Mouse (Mus musculus): Measurements from ENCODE around the gene Rcan1. TPM values are rescaled to one million over a fixed set of nuclear protein-coding genes. Genes with fewer than 3 reads are reported as not detected.
"Not testable (repeated sequence)": the region's sequence is repeated elsewhere in the genome, so short reads cannot be mapped to it uniquely, and the experiment has no call there.

The Rcan1 gene
- polyA plus RNA-seq (2012; rRNA removed): 47.7 and 64.6 TPM in 2 replicates

DNA sequence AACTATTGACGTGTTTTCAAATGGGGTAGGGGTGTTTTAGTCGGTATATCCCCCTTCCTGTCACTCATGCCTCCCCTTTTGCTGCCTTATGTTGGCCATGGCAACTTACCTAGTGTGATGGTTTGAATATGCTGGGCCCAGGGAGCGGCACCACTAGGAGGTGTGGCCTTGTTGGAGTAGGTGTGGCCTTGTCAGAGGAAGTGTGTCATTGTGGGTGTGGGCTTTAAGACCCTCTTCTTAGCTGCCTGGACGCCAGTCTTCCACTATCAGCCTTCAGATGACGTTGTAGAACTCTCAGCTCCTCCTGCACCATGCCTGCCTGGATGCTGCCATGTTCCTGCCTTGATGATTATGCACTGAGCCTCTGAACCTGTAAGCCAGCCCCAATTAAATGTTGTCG, at the start of gene Rcan1:
Gene Rcan1, minus strand, starts transcription at position 162 of the 400 bp plus-strand sequence.
- TF ChIP-seq POLR2A (IDR thresholded peaks at IDR 0.05; ENCODE audit: borderline replicate concordance, extremely low read depth, insufficient read depth, insufficient read length, poor library complexity, severe bottlenecking) (no peak), CTCF (IDR thresholded peaks at IDR 0.05; ENCODE audit: borderline replicate concordance, extremely low read depth, insufficient read depth, insufficient read length) (no peak)
- DNase-seq (ENCODE audit: low read depth): no peak

DNA sequence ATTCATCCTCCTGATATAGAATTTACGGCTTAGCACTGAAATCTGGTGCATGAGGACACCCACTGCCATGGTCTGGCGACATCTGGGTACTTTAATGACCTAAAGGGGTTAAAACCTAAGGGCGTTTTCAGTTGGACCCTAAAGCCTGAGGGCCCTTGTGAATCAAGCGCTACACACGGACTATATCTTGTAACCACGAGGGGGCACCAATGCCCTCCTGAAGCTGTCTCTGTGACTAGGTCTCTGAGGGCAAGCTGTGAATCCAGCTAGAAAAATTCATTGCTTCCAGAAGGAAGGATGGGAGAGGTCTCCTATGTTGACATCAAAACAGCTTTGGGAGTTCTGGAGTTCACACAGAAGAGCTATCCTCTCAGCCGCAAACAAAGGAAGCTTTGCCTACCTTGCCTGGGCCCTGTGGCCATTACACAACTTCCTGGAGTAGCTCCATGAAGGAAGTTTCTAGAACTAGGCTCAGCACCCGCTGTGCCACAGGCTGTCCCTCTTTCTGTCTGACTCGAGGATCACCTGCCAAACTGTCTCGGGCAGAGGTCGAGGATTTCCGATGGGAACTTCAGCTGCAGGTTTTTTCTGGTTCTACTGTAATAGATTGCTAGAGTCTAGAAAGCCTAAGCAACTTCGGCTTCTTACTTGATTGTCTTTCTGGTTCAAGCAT, 49.3 kb upstream of the Rcan1 start:
- peak; percentile 62; the same call in 1 of the 2 replicates for TF ChIP-seq CTCF (IDR thresholded peaks at IDR 0.05; ENCODE audit: borderline replicate concordance, extremely low read depth, insufficient read depth, insufficient read length)
- TF ChIP-seq POLR2A (IDR thresholded peaks at IDR 0.05; ENCODE audit: borderline replicate concordance, extremely low read depth, insufficient read depth, insufficient read length, poor library complexity, severe bottlenecking): no peak
- peak; percentile 72 for DNase-seq (ENCODE audit: low read depth)

DNA sequence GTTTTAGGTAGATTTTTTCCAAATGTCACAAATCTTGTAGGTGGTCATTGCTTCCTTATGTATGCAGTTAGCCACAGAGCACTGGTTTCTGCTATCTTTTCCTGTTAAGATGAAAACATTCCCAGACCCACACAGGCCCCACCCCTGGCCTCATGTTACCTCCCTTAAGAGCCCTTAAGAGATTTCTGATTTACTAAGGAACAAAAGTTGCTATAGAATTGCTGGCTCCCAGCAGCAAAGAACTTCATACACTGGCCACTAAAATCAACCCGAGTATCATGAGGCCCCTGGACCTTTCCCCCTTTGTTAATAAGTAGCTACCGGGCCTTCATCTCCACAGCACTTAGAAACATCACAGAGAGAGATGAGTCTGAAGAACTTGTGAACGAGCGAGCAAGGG, 48.1 kb upstream of the Rcan1 start:
- DNase-seq (ENCODE audit: low read depth): no peak
- no peak for TF ChIP-seq POLR2A (IDR thresholded peaks at IDR 0.05; ENCODE audit: borderline replicate concordance, extremely low read depth, insufficient read depth, insufficient read length, poor library complexity, severe bottlenecking)
- no peak for TF ChIP-seq CTCF (IDR thresholded peaks at IDR 0.05; ENCODE audit: borderline replicate concordance, extremely low read depth, insufficient read depth, insufficient read length)

DNA sequence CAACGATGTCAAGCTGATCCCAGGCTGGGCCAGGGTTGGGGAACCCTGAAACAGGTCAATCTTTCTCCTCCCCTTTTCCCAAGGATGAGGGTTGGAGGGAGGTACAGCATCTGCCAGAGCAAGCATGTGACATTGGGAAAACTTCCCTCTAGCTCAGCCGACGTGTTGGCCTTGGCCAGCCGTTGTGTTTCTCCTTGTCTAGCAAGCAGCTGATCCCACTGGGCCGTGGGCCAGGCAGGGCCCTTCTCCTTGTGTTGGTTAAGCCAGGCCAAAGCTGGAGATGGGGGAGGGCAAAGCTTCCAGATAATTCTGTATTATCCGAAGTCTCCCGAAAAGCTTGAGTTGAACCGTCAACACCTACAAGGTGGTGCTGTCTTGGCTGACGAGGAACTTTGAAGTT, 45.5 kb upstream of the Rcan1 start:
- peak; percentile 66 for DNase-seq (ENCODE audit: low read depth)
- TF ChIP-seq POLR2A (IDR thresholded peaks at IDR 0.05; ENCODE audit: borderline replicate concordance, extremely low read depth, insufficient read depth, insufficient read length, poor library complexity, severe bottlenecking): no peak
- no peak for TF ChIP-seq CTCF (IDR thresholded peaks at IDR 0.05; ENCODE audit: borderline replicate concordance, extremely low read depth, insufficient read depth, insufficient read length)

DNA sequence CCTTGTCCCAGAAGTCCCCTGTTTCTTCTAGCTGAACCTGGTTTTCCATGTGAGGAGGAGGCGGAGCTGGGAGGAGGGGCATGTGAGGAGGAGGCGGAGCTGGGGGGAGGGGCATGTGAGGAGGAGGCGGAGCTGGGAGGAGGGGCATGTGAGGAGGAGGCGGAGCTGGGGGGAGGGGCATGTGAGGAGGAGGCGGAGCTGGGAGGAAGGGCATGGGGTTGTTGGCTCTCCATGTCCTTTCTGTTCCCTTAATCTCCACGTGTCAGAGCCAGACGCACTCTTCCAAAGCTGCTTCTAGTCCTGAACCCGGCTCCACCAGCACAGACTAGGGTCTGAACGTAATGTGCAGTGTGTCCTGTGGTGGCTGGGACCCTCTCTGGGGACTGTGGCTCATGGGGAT, 44.2 kb upstream of the Rcan1 start:
- DNase-seq (ENCODE audit: low read depth): not testable (repeated sequence)

DNA sequence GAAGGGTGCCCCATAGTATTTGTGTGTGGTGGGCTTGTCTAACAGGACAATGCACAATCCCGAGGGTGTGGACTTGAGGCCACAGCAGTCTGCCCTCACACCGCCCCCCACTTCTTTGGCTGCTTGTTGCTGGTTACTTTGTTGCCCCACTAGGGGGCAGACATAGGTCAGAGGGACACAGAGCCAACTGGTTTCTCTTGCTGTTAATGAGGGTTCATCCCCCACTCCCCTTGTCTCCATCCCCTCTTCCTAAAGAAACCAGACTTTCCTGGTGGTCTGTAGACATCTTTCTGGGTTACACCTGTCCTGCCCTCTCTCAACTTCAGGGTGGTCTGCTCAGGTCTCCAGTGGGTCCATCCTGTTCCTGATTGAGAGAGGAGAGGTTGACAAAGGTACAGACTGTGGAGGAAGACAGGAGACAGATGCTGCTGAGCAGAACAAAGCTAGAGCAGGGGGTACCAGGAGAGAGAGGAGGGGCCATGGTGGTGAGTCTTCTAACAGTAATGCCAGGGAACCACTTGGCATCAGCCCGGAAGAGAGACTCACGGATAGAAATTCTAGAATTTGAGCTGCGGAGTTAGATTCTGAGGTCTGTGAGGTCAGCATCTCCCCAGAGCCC, 41.2 kb upstream of the Rcan1 start:
- no peak for TF ChIP-seq POLR2A (IDR thresholded peaks at IDR 0.05; ENCODE audit: borderline replicate concordance, extremely low read depth, insufficient read depth, insufficient read length, poor library complexity, severe bottlenecking)
- TF ChIP-seq CTCF (IDR thresholded peaks at IDR 0.05; ENCODE audit: borderline replicate concordance, extremely low read depth, insufficient read depth, insufficient read length): peak; percentile 63
- peak; percentile 78 for DNase-seq (ENCODE audit: low read depth)

DNA sequence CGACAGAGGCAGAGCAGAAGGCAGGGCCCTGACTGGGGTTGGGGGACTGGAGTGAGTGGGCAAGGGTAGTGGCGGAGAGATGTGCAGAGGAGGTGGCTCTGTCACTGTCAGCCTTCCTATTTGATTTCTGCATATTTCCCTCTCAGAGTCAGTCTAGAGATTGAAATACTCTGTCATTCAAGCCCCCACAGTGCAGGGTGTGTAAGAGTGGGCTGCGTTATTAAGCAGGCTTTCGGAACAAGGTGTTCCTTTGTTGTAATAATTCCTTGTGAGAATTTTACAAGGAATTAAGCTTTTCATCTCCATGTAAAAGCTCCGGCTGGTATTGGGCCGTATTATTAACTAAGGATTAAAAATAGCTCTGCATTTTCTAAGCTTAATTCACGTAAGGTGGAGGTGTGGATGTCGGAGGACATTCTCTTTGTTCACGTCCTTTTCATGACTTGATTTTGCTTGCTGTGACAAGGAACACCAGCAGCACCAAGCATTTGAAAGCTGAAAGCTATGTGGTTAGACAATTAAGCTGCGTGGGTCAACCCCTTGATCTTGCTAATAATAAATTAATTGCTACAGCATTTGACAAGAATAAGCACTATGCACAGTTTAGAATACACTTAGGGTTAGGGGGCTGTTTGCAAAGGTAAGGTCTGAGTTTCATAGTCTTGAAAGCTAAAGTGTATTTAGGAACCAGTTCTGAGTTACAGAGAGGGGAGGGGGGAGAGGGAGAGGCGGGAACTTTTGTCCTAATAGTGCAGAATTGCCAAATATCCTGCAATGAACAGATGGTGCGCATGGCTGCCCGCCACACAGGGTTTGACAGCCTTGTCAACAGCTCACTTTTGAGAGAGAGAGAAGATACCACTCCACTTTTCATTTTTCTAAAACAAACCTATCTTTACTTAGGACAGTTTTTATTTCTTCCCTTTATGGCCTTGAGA, 40.4 kb upstream of the Rcan1 start:
- TF ChIP-seq POLR2A (IDR thresholded peaks at IDR 0.05; ENCODE audit: borderline replicate concordance, extremely low read depth, insufficient read depth, insufficient read length, poor library complexity, severe bottlenecking) (no peak), CTCF (IDR thresholded peaks at IDR 0.05; ENCODE audit: borderline replicate concordance, extremely low read depth, insufficient read depth, insufficient read length) (no peak)
- DNase-seq (ENCODE audit: low read depth): peak; percentile 90

DNA sequence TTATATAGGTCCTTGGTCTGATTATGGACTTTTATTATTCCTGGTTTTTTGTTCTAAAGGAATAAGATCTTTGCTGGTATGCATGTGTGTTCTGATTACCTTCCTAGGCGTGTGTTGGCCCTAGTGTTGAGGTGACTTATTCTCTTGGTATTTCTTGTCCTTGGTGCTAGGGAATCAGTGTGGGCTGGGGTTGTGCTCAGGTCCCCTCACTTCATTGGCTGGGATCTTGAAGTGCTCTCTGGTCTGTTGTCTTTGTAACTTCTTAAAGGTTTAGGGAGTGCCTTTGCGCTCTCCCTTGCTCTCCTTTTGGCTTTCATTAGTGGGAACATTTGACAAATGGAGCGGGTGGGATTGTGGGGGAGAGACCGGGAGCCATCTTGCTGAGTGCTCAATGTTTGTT, 36.9 kb upstream of the Rcan1 start:
- DNase-seq (ENCODE audit: low read depth): no peak
- TF ChIP-seq POLR2A (IDR thresholded peaks at IDR 0.05; ENCODE audit: borderline replicate concordance, extremely low read depth, insufficient read depth, insufficient read length, poor library complexity, severe bottlenecking) (no peak), CTCF (IDR thresholded peaks at IDR 0.05; ENCODE audit: borderline replicate concordance, extremely low read depth, insufficient read depth, insufficient read length) (no peak)

DNA sequence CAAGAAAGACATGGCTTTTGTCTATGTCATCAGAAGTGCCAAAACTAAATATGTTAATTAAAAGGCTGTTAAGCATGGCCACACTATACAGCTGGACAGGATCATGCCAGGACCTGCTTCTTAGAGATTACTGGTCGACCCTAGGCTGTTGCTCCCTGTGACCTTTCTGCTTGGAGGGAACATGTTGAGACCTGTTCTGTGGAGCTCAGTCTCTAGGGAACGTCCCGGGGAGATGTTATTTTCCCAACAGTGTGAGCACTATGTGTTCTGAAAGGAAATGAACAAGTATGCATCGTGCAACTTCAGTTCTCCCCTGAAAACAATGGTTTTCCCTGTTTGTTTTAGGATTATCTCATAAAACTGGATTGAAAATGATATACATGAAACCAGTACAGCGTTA, 32.4 kb upstream of the Rcan1 start:
- DNase-seq (ENCODE audit: low read depth): no peak
- TF ChIP-seq POLR2A (IDR thresholded peaks at IDR 0.05; ENCODE audit: borderline replicate concordance, extremely low read depth, insufficient read depth, insufficient read length, poor library complexity, severe bottlenecking): no peak
- no peak for TF ChIP-seq CTCF (IDR thresholded peaks at IDR 0.05; ENCODE audit: borderline replicate concordance, extremely low read depth, insufficient read depth, insufficient read length)

DNA sequence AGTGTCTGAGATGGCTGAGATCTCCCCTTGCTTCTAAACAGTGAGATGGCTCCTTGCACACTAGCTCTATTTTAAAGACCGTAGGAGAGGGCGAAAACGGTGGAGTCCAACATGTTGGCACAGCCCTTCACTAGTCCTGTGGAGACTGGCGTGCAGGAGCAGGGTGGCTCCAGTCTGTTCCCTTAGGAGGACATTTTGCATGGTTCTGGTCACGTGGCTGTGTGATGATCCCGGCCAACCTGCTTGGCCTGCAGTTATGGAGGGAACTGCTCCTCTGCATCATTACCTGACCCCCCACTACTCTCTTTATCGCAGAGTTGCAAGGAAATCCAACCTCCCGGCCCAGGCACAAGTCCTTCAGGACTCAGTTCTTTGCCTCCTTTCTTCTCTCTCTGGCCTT, 29.9 kb upstream of the Rcan1 start:
- no peak for DNase-seq (ENCODE audit: low read depth)
- TF ChIP-seq CTCF (IDR thresholded peaks at IDR 0.05; ENCODE audit: borderline replicate concordance, extremely low read depth, insufficient read depth, insufficient read length): no peak
- TF ChIP-seq POLR2A (IDR thresholded peaks at IDR 0.05; ENCODE audit: borderline replicate concordance, extremely low read depth, insufficient read depth, insufficient read length, poor library complexity, severe bottlenecking): no peak

DNA sequence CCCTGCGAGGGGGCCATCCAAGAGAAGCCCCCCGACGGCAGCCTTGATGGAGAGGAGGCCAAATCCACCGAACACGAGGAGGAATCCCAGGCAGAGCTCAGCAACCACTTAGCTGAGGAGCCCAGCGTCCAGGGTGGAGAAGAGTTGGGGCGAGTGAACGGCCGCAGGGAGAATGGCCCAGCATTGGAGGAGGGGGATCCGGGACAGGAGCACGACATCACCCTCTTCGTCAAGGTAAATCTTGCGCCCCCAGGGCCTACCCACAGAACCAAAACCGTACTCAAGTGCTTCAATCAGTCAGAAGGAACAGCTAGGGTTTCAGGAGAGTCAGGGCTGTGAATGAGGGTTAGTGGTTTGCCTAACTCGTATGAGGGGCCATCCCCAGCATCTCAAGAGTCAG, 28.7 kb upstream of the Rcan1 start:
- DNase-seq (ENCODE audit: low read depth): no peak

More for the DNA sequence above, 28.7 kb upstream of the Rcan1 start:
- no peak for TF ChIP-seq POLR2A (IDR thresholded peaks at IDR 0.05; ENCODE audit: borderline replicate concordance, extremely low read depth, insufficient read depth, insufficient read length, poor library complexity, severe bottlenecking)
- TF ChIP-seq CTCF (IDR thresholded peaks at IDR 0.05; ENCODE audit: borderline replicate concordance, extremely low read depth, insufficient read depth, insufficient read length): no peak
